Mouse (Mus musculus) cortical plate, adult 2 months (tissue): Measurements from ENCODE around the gene Prpf38b.

Experiments
- CTCF ChIP-seq: fragments of 200-500 bp; IDR thresholded peaks from 2 replicates; pipeline ENCODE4 v1.5.1; 2011; ENCODE audit warnings: mild to moderate bottlenecking, control low read depth, low read length; ENCODE audit not compliant: insufficient read depth; ENCODE audit errors: extremely low read depth
- POLR2A ChIP-seq: fragments of 200-500 bp; IDR thresholded peaks from 2 replicates; pipeline ENCODE4 v1.6.1; 2011; ENCODE audit warnings: mild to moderate bottlenecking, low read length, control low read depth; ENCODE audit not compliant: insufficient read depth; ENCODE audit errors: extremely low read depth

DNA sequence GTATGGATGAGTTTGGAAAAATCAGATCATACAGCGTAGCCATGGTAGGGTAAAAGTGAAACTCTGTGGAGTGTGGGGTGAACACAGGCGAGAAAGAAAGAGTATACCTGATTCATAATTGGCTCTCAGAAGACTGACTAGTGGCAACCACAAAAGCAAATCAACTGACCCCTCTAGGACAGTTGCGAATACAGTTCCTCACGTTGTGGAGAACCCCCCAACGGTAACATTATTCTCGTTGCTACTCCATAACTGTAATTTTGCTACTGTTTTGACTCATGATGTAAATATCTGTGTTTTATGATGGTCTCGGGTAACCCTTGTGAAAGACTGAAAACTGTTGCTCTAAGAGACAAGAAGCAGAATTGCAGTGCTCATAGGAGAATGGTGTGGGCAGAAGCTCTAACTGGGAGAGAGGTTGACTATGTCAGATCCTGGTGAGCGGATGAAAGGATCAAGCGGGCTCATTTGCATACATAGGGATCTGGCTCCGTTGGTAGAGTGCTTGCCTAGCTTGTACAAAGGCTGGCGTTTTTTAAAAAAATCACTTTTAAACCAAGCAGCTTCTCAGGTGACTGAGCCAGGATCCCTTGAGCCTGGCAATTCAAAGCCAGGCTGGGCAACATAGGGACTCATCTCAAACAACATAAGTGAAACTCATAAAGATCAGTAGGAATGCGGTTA, 24.5 kb downstream of the Prpf38b start:
- TF ChIP-seq CTCF (no peak), POLR2A (no peak)
